Mouse (Mus musculus) embryonic facial prominence, embryonic 12.5 days (tissue): ENCODE measurements around the gene Atp13a1. TPM values are rescaled to one million over a fixed set of nuclear protein-coding genes. Genes with fewer than 3 reads are reported as not detected.

ENCODE experiments used
- polyA plus RNA-seq: library from polyadenylated mRNA; unstranded; fragments of >200 nt; fragmentation: Nextera tagmentation; extraction: Ambion mirVana; gene quantifications from 2 replicates; pipeline ENCODE4 v1.2.1, GENCODE M21; 2016

Gene Atp13a1
- polyA plus RNA-seq, 1 experiment from 2014 or later: 55.3 TPM

Other genes with a start within 250 kb of the Atp13a1 start
- gene Zfp868, start 165.6 kb upstream of the Atp13a1 start, polyA plus RNA-seq: 29.5 and 34.5 TPM in 2 replicates
- 2.5 and 2.9 TPM in 2 replicates for gene Zfp964, start 136.7 kb upstream of the Atp13a1 start, polyA plus RNA-seq
- gene Zfp869, start 80.4 kb upstream of the Atp13a1 start, polyA plus RNA-seq: 31.8 and 33.4 TPM in 2 replicates
- 5.8 and 6.8 TPM in 2 replicates for gene Zfp963, start 41.2 kb upstream of the Atp13a1 start, polyA plus RNA-seq
- not detected in 2 replicates for gene Gm20422, start 16.3 kb upstream of the Atp13a1 start, polyA plus RNA-seq
- gene Zfp866, start within 50 bp of the Atp13a1 start, polyA plus RNA-seq: 38.9 and 42.6 TPM in 2 replicates
- 9.5 and 10.4 TPM in 2 replicates for gene Gmip, start 17.5 kb downstream of the Atp13a1 start, polyA plus RNA-seq
- 0.88 and 0.92 TPM in 2 replicates for gene Lpar2, start 31.3 kb downstream of the Atp13a1 start, polyA plus RNA-seq
- 13.4 and 16.0 TPM in 2 replicates for gene Pbx4, start 41.3 kb downstream of the Atp13a1 start, polyA plus RNA-seq
- 1.2 TPM in 2 replicates for gene Cilp2, start 96.5 kb downstream of the Atp13a1 start, polyA plus RNA-seq
- gene Tssk6, start 111.0 kb downstream of the Atp13a1 start, polyA plus RNA-seq: 4.1 and 5.1 TPM in 2 replicates
- gene Ndufa13, start 111.4 kb downstream of the Atp13a1 start, polyA plus RNA-seq: 168 and 171 TPM in 2 replicates
- 4.8 and 4.9 TPM in 2 replicates for gene Yjefn3, start 111.5 kb downstream of the Atp13a1 start, polyA plus RNA-seq
- 49.8 and 63.0 TPM in 2 replicates for gene Gatad2a, start 205.2 kb downstream of the Atp13a1 start, polyA plus RNA-seq